Mouse (Mus musculus) kidney, embryonic 16.5 days (tissue): ENCODE results near the gene Cyld. TPM values are rescaled to one million over a fixed set of nuclear protein-coding genes. Genes with fewer than 3 reads are reported as not detected.

Experiments
- ATAC-seq: fragments of 200-750 bp; cut with Nextera tagmentation; 2 replicates; pipeline ENCODE4 v1.8.0; 2017; ENCODE audit warnings: moderate TSS enrichment; ENCODE audit not compliant: low FRiP score, low TSS enrichment
- H3K27ac ChIP-seq: fragments of 300-500 bp; sonication (generic); 2 replicates; pipeline ENCODE4 v1.5.1; 2014; ENCODE audit warnings: low read length
- H3K27me3 ChIP-seq: fragments of 300-500 bp; sonication (generic); 2 replicates; pipeline ENCODE4 v1.6.1; 2014; ENCODE audit warnings: low read length, control low read depth, mixed read lengths; ENCODE audit not compliant: insufficient read depth
- H3K36me3 ChIP-seq: fragments of 300-500 bp; sonication (generic); 2 replicates; pipeline ENCODE4 v1.6.1; 2014; ENCODE audit warnings: low read length, control low read depth, mixed read lengths; ENCODE audit not compliant: insufficient read depth
- H3K4me1 ChIP-seq: fragments of 300-500 bp; sonication (generic); 2 replicates; pipeline ENCODE4 v1.6.1; 2014; ENCODE audit warnings: low read length, control low read depth, mixed read lengths; ENCODE audit not compliant: insufficient read depth
- H3K4me2 ChIP-seq: fragments of 300-500 bp; sonication (generic); replicated peaks from 2 replicates; pipeline ENCODE4 v1.6.1; 2014; ENCODE audit warnings: low read depth, low read length
- H3K4me3 ChIP-seq: fragments of 300-500 bp; sonication (generic); 2 replicates; pipeline ENCODE4 v1.5.1; 2014; ENCODE audit warnings: mild to moderate bottlenecking, low read length
- H3K9ac ChIP-seq: fragments of 300-500 bp; sonication (generic); replicated peaks from 2 replicates; pipeline ENCODE4 v1.6.1; 2014; ENCODE audit warnings: low read length
- H3K9me3 ChIP-seq: fragments of 300-500 bp; sonication (generic); 2 replicates; pipeline ENCODE4 v1.6.1; 2016; ENCODE audit warnings: low read length, control low read depth
- WGBS: fragments of 180-500 bp; shearing (Covaris S2); extraction: QIAGEN DNeasy Blood & Tissue Kit; methylation state at CpG from one replicate; pipeline ENCODE4 v1.1.7; 2014; 5-methylcytosine and 5-hydroxymethylcytosine counted together
- polyA plus RNA-seq: library from polyadenylated mRNA; unstranded; fragments of >200 nt; fragmentation: Nextera tagmentation; extraction: Ambion mirVana; gene quantifications from 2 replicates; pipeline ENCODE4 v1.2.1, GENCODE M21; 2015

The Cyld gene
- polyA plus RNA-seq, 1 experiment from 2014 or later, result 13.1 TPM

DNA sequence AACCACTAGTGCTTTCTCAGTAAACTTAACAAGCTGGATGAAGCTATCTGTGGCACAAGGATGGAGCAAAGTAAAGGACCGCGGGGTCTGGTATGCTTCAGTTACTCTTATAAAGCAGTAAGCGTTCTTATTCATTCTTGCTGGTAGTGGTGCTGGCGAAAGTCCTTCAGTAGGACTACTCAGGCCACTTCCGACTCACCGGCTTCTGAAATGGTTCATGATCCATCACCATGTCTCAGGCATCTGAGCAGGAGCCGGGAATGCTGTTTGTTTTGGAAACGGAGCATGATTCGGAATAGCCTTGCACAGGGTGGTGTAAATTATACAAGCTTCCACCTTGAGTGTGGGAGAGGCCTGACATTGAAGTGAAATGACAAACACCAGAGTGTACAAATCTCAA lies 99.8 kb downstream of the Cyld start:
- Histone ChIP-seq H3K9me3 (no peaks in the 10 kb centered on the region), H3K9ac (no peak overlapping the region), H3K36me3 (no peaks in the 10 kb centered on the region), H3K4me2 (no peak overlapping the region), H3K4me1 (no peaks in the 10 kb centered on the region), H3K27ac (no peak overlapping the region), H3K4me3 (no peak overlapping the region), H3K27me3 (no peaks in the 10 kb centered on the region)
- WGBS, result 44% methylated on average over 9 of the region's 9 CpGs
- no peak for ATAC-seq

Other genes with a start within 250 kb of the Cyld start
- 66.5 and 66.9 TPM in 2 replicates for gene Nkd1, start 175.7 kb upstream of the Cyld start, polyA plus RNA-seq
- gene Snx20, start 60.9 kb upstream of the Cyld start, polyA plus RNA-seq, result 1.9 TPM in 2 replicates
- 0.32 and 0.37 TPM in 2 replicates for gene Nod2, start 49.7 kb upstream of the Cyld start, polyA plus RNA-seq